21 mouse cellular contexts compared by ENCODE assay signal in genomic region chr10:5573328-5573727, GRCm38 (mm10). TPM values are rescaled to one million over a fixed set of nuclear protein-coding genes. Genes with fewer than 3 reads are reported as not detected.
DNase-seq lines count a peak whose midpoint lies in the region; ATAC-seq and TF ChIP-seq lines count a peak whose summit lies in the region.
"Had no signal": no experiment of that assay in that cellular context is flagged by ENCODE, and none has a peak within 500 bp of the region (broad histone marks: within the 10 kb centered on the region; RNA-seq: fewer than 3 reads in every experiment).

No protein-coding gene starts in this region.

- WGBS in heart, adult 2 months = 58% methylated on average over 2 of the region's 2 CpGs
- WGBS in midbrain, postnatal 0 days = 56% methylated on average over 2 of the region's 2 CpGs
- WGBS in midbrain, embryonic 14.5 days = 58% methylated on average over 2 of the region's 2 CpGs
- WGBS in small intestine, adult 2 months = 62% methylated on average over 2 of the region's 2 CpGs

- no peak overlapping the region for H3K4me2 ChIP-seq in midbrain, postnatal 0 days (ENCODE audit: low read depth, low read length, poor library complexity, severe bottlenecking)
- H3K4me2 ChIP-seq in midbrain, embryonic 14.5 days (ENCODE audit: low read length) = no peak overlapping the region
- H3K4me2 ChIP-seq: limb, embryonic 13.5 days; midbrain, embryonic 15.5 days; neural tube, embryonic 13.5 days had no signal

- no peak overlapping the region for H3K27ac ChIP-seq in heart, adult 2 months
- no peak overlapping the region for H3K27ac ChIP-seq in midbrain, postnatal 0 days (ENCODE audit: low read depth, low read length)
- no peak overlapping the region for H3K27ac ChIP-seq in midbrain, embryonic 14.5 days (replicated peaks; ENCODE audit: low read depth, low read length)
- no peak overlapping the region for H3K27ac ChIP-seq in MEL (ENCODE audit: control insufficient read depth, low read depth, low read length)
- no peak overlapping the region for H3K27ac ChIP-seq in small intestine, adult 2 months (ENCODE audit: insufficient read depth, low read depth, low read length)
- H3K27ac ChIP-seq: embryonic facial prominence, embryonic 10.5 days; hindbrain, postnatal 0 days; limb, embryonic 13.5 days; macrophage; midbrain, embryonic 15.5 days; neural tube, embryonic 13.5 days had no signal

- intact Hi-C loops in heart, adult 2 months (cut with DNase I) = no loop called here

- TF ChIP-seq CTCF in heart, adult 2 months (IDR thresholded peaks at IDR 0.05) = peak; percentile 47
- TF ChIP-seq CTCF in midbrain, postnatal 0 days (IDR thresholded peaks at IDR 0.05) = 0 out of 2 replicates have a peak, but pooled peaks have one; percentile 8
- peak; percentile 45 to 56 (median 45); a peak in 5 of 6 replicates for TF ChIP-seq CTCF in MEL (IDR thresholded peaks at IDR 0.05 in 2 of 3, conservative IDR thresholded peaks at IDR 0.05 in 1 of 3; ENCODE audit: control insufficient read depth in 1 of 3, insufficient read depth in 1 of 3, low read depth in 2 of 3, low read length in 3 of 3, poor library complexity in 1 of 3, severe bottlenecking in 1 of 3)
- TF ChIP-seq CTCF in small intestine, adult 2 months (IDR thresholded peaks at IDR 0.05; ENCODE audit: extremely low read depth, insufficient read length, insufficient replicate concordance, low read depth, low read length) = peak; percentile 26; the same call in 1 of the 2 replicates

- H3K9ac ChIP-seq in heart, adult 2 months (ENCODE audit: low read depth, low read length) = no peak overlapping the region
- no peak overlapping the region for H3K9ac ChIP-seq in midbrain, postnatal 0 days (replicated peaks; ENCODE audit: low read length, poor library complexity, severe bottlenecking)
- H3K9ac ChIP-seq in midbrain, embryonic 14.5 days (replicated peaks; ENCODE audit: low read length) = no peak overlapping the region
- H3K9ac ChIP-seq in MEL (ENCODE audit: control insufficient read depth, low read depth, low read length, poor library complexity, severe bottlenecking) = no peak overlapping the region
- H3K9ac ChIP-seq: limb, embryonic 13.5 days; midbrain, embryonic 15.5 days; neural tube, embryonic 13.5 days had no signal

- DNase-seq in heart, adult 2 months = no peak
- DNase-seq in heart, adult 8-10 months (ENCODE audit: low spot score) = no peak
- DNase-seq in midbrain, postnatal 0 days (ENCODE audit: low spot score) = no peak
- no peak for DNase-seq in midbrain, embryonic 14.5 days
- peak; percentile 34 for DNase-seq in MEL (ENCODE audit: low read depth, low spot score)
- no peak for DNase-seq in frontal cortex, postnatal 10 days (ENCODE audit: low spot score in 2 of 2)
- no peak for DNase-seq in cerebellum, adult 8-10 months
- DNase-seq: adrenal gland, postnatal 14 days; cerebellum, adult 11 months; heart, adult 18-20 months; kidney, postnatal 10 days; layer of hippocampus, postnatal 36 days; retina, postnatal 1 day had no signal

- TF ChIP-seq RAD21 in MEL (IDR thresholded peaks at IDR 0.05; ENCODE audit: low read depth, low read length) = peak; percentile 21

- no peak for TF ChIP-seq POLR2A in heart, adult 2 months (IDR thresholded peaks at IDR 0.05; ENCODE audit: insufficient read depth, low read depth, low read length)
- TF ChIP-seq POLR2A in MEL (IDR thresholded peaks at IDR 0.05; ENCODE audit: control insufficient read depth in 1 of 2, insufficient read depth in 1 of 2, low read depth in 1 of 2, low read length in 2 of 2, poor library complexity in 1 of 2) = no peak
- no peak for TF ChIP-seq POLR2A in small intestine, adult 2 months (IDR thresholded peaks at IDR 0.05; ENCODE audit: low read depth, low read length)

- peaks cover 1% of the 10 kb centered on the region for H3K4me1 ChIP-seq in heart, adult 2 months (ENCODE audit: control insufficient read depth, insufficient read depth, low read length)
- H3K4me1 ChIP-seq in midbrain, postnatal 0 days (ENCODE audit: insufficient read depth, low read length) = no peaks in the 10 kb centered on the region
- H3K4me1 ChIP-seq in midbrain, embryonic 14.5 days (ENCODE audit: control insufficient read depth, insufficient read depth, low read length) = no peaks in the 10 kb centered on the region
- H3K4me1 ChIP-seq in MEL (ENCODE audit: control insufficient read depth in 1 of 2, insufficient read depth in 2 of 2, low read length in 2 of 2) = no peaks in the 10 kb centered on the region
- no peaks in the 10 kb centered on the region for H3K4me1 ChIP-seq in small intestine, adult 2 months (ENCODE audit: control insufficient read depth, insufficient read depth, insufficient read length, low read length)
- H3K4me1 ChIP-seq: embryonic facial prominence, embryonic 10.5 days; limb, embryonic 13.5 days; midbrain, embryonic 15.5 days; neural tube, embryonic 13.5 days had no signal

- no peak for TF ChIP-seq EP300 in heart, adult 2 months (IDR thresholded peaks at IDR 0.05; ENCODE audit: insufficient read depth, low read depth, low read length)
- TF ChIP-seq EP300 in MEL (IDR thresholded peaks at IDR 0.05; ENCODE audit: low read depth in 1 of 2, low read length in 2 of 2) = no peak

- no peaks in the 10 kb centered on the region; the same call in 1 of the 2 replicates for H3K36me3 ChIP-seq in heart, adult 2 months (ENCODE audit: control insufficient read depth, insufficient read depth, low read length)
- no peaks in the 10 kb centered on the region for H3K36me3 ChIP-seq in midbrain, postnatal 0 days (ENCODE audit: insufficient read depth, low read length)
- no peaks in the 10 kb centered on the region for H3K36me3 ChIP-seq in midbrain, embryonic 14.5 days (ENCODE audit: control insufficient read depth, insufficient read depth, low read length)
- no peaks in the 10 kb centered on the region for H3K36me3 ChIP-seq in MEL (ENCODE audit: control insufficient read depth in 1 of 2, insufficient read depth in 2 of 2, low read length in 2 of 2)
- H3K36me3 ChIP-seq in small intestine, adult 2 months (ENCODE audit: control insufficient read depth, insufficient read depth, low read length) = no peaks in the 10 kb centered on the region
- H3K36me3 ChIP-seq: embryonic facial prominence, embryonic 10.5 days; limb, embryonic 13.5 days; midbrain, embryonic 15.5 days; neural tube, embryonic 13.5 days had no signal

- no peaks in the 10 kb centered on the region for H3K27me3 ChIP-seq in heart, adult 2 months (ENCODE audit: control insufficient read depth, insufficient read depth, low read length)
- H3K27me3 ChIP-seq in midbrain, postnatal 0 days (ENCODE audit: insufficient read depth, low read length) = no peaks in the 10 kb centered on the region
- H3K27me3 ChIP-seq in midbrain, embryonic 14.5 days (ENCODE audit: control insufficient read depth, insufficient read depth, low read length) = no peaks in the 10 kb centered on the region
- H3K27me3 ChIP-seq in MEL (ENCODE audit: control insufficient read depth in 1 of 2, insufficient read depth in 2 of 2, low read length in 2 of 2) = no peaks in the 10 kb centered on the region; a peak in 1 of 4 replicates
- H3K27me3 ChIP-seq in small intestine, adult 2 months (ENCODE audit: control insufficient read depth, insufficient read depth, low read length) = no peaks in the 10 kb centered on the region
- H3K27me3 ChIP-seq: limb, embryonic 13.5 days; midbrain, embryonic 15.5 days; neural tube, embryonic 13.5 days had no signal

- H3K9me3 ChIP-seq in midbrain, postnatal 0 days (ENCODE audit: low read length) = no peaks in the 10 kb centered on the region
- no peaks in the 10 kb centered on the region for H3K9me3 ChIP-seq in midbrain, embryonic 14.5 days (ENCODE audit: control insufficient read depth, low read length)
- no peaks in the 10 kb centered on the region for H3K9me3 ChIP-seq in MEL (replicated peaks; ENCODE audit: insufficient read depth, low read length)
- H3K9me3 ChIP-seq: embryonic facial prominence, embryonic 10.5 days; limb, embryonic 13.5 days; midbrain, embryonic 15.5 days; neural tube, embryonic 13.5 days had no signal

- no peaks in the 10 kb centered on the region for H3K79me2 ChIP-seq in heart, adult 2 months (replicated peaks; ENCODE audit: control insufficient read depth, insufficient read depth, low read length)
- H3K79me2 ChIP-seq in MEL (ENCODE audit: control insufficient read depth, insufficient read depth, low read length, poor library complexity) = no peaks in the 10 kb centered on the region

- ATAC-seq in midbrain, postnatal 0 days (ENCODE audit: low FRiP score) = no peak
- no peak for ATAC-seq in midbrain, embryonic 14.5 days (ENCODE audit: low FRiP score, low TSS enrichment)
- ATAC-seq: hindbrain, postnatal 0 days; midbrain, embryonic 15.5 days had no signal

- H3K4me3 ChIP-seq in heart, adult 2 months = no peak overlapping the region
- no peak overlapping the region for H3K4me3 ChIP-seq in midbrain, postnatal 0 days (ENCODE audit: low read depth, low read length)
- H3K4me3 ChIP-seq in midbrain, embryonic 14.5 days (replicated peaks; ENCODE audit: low read depth, low read length) = no peak overlapping the region
- no peak overlapping the region for H3K4me3 ChIP-seq in MEL (ENCODE audit: control insufficient read depth in 1 of 2, insufficient read depth in 1 of 2, low read depth in 2 of 2, low read length in 2 of 2)
- H3K4me3 ChIP-seq in small intestine, adult 2 months (ENCODE audit: low read depth, low read length) = no peak overlapping the region
- H3K4me3 ChIP-seq: embryonic facial prominence, embryonic 10.5 days; limb, embryonic 13.5 days; midbrain, embryonic 15.5 days; neural tube, embryonic 13.5 days had no signal

RNA-seq across cellular contexts. Expression of gene Myct1, which starts 20.2 kb away (rescaled TPM):
- 10 to 100 TPM in 1 of 2 experiments, 1 to 10 TPM in 1; 8.4 to 12.8 TPM for total RNA-seq in heart, adult 2 months (2021)
- 8.2 and 12.5 TPM in 2 replicates for polyA plus RNA-seq in heart, adult 2 months (2012; rRNA removed)
- total RNA-seq in heart, adult 8-10 months (2022) = 10 to 100 TPM; 10.6 to 13.6 (median 11.7) TPM
- 0.28 and 0.38 TPM in 2 replicates for total RNA-seq in midbrain, postnatal 0 days (2014; rRNA removed)
- polyA plus RNA-seq in midbrain, postnatal 0 days (2015; fragmentation: Nextera tagmentation; extraction: Ambion mirVana) = 0.61 and 0.79 TPM in 2 replicates
- 0.66 and 1.4 TPM in 2 replicates for polyA plus RNA-seq in midbrain, embryonic 14.5 days (2014; fragmentation: Nextera tagmentation; extraction: Ambion mirVana)
- 0.07 TPM in 1 of 2 replicates, not detected in the other for total RNA-seq in MEL (2012; rRNA removed)
- polyA plus RNA-seq in MEL (2012; ENCODE audit: insufficient read depth in 1 of 2, insufficient read length in 2 of 2, low read depth in 1 of 2, low replicate concordance in 2 of 2, missing spikeins in 1 of 2) = under 1 TPM in 1 of 2 experiments, not detected in 1; 0.24 TPM
- 0.74 and 1.0 TPM in 2 replicates for polyA plus RNA-seq in small intestine, adult 2 months (2012; rRNA removed)
- polyA plus RNA-seq: C2C12 had no signal

RNA-seq across cellular contexts. Expression of gene Syne1, which starts 22.0 kb away (rescaled TPM):
- total RNA-seq in heart, adult 2 months (2021) = 10 to 100 TPM; 53.6 to 66.6 TPM
- 29.0 and 42.6 TPM in 2 replicates for polyA plus RNA-seq in heart, adult 2 months (2012; rRNA removed)
- total RNA-seq in heart, adult 8-10 months (2022) = 10 to 100 TPM; 57.6 to 65.2 (median 59.0) TPM
- 99.3 and 107 TPM in 2 replicates for total RNA-seq in midbrain, postnatal 0 days (2014; rRNA removed)
- polyA plus RNA-seq in midbrain, postnatal 0 days (2015; fragmentation: Nextera tagmentation; extraction: Ambion mirVana) = 15.1 and 18.6 TPM in 2 replicates
- polyA plus RNA-seq in midbrain, embryonic 14.5 days (2014; fragmentation: Nextera tagmentation; extraction: Ambion mirVana) = 17.8 and 20.7 TPM in 2 replicates
- 5.3 and 6.6 TPM in 2 replicates for total RNA-seq in MEL (2012; rRNA removed)
- polyA plus RNA-seq in MEL (2012; ENCODE audit: insufficient read depth in 1 of 2, insufficient read length in 2 of 2, low read depth in 1 of 2, low replicate concordance in 2 of 2, missing spikeins in 1 of 2) = 1 to 10 TPM in 1 of 2 experiments, not detected in 1; 6.8 TPM
- polyA plus RNA-seq in small intestine, adult 2 months (2012; rRNA removed) = 6.9 and 10.0 TPM in 2 replicates
